Mouse (Mus musculus): ENCODE data around the gene Glis2. TPM values are rescaled to one million over a fixed set of nuclear protein-coding genes. Genes with fewer than 3 reads are reported as not detected.
A peak's percentile ranks its signal among the peaks of the same experiment; 100 is the strongest.

Glis2 gene
- polyA plus RNA-seq, 1 experiment, result 29.6 TPM

DNA sequence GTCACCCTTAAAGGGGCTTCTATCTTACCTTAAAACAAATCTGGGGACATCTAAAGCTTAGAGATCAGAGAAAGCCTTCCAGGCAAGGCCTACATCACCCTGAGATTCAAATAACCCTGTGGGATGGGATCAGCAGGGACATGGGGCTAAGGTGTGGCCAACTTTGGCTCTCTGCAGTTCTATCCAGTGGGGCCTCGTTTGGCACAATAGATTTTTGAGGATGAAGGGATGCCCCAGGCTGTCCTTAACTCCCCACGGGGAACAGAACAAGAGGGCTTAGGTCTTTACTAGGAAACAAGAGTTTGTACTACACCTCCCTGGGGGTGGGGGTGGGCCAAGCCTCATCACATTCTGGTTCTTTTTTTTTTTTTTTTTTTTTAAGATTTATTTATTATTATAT lies 64.8 kb downstream of the Glis2 start:
- Histone ChIP-seq H3K79me2 (ENCODE audit: control insufficient read depth, insufficient read depth) (no peaks in the 10 kb centered on the region), H3K4me3 (no peak overlapping the region), H3ac (ENCODE audit: control insufficient read depth, insufficient read length) (no peak overlapping the region), H3K36me3 (ENCODE audit: control insufficient read depth, insufficient read depth) (peaks cover 6% of the 10 kb centered on the region), H3K27me3 (ENCODE audit: control insufficient read depth, insufficient read depth, insufficient read length) (no peaks in the 10 kb centered on the region), H3K4me2 (ENCODE audit: low read depth) (no peak overlapping the region)
- TF ChIP-seq SRF (IDR thresholded peaks at IDR 0.05; ENCODE audit: control insufficient read depth, insufficient read length, low read depth) (no peak), POLR2AphosphoS2 (IDR thresholded peaks at IDR 0.05; ENCODE audit: insufficient read length, low read depth) (no peak), REST (IDR thresholded peaks at IDR 0.05; ENCODE audit: insufficient read depth, insufficient read length) (no peak)

DNA sequence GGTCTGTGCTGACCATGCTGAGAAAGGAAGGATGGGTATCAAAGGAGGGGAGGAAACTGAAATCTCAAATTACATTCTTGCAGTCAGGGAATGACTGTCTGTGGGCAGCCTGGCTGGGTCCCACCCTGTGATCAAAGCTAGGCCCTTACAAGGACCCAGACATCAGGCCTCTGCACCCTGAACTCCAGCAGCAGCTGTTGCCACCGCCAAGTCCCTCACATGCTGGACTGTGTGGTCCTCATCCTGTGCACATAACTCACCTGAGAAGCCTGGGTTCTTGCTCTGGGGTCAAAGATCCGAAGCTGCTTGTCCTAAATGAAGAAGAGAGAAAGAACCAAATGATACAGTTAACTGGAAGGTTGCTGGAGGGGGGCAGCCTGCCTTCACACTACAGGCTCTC lies 67.1 kb downstream of the Glis2 start:
- Histone ChIP-seq H3K4me3 (no peak overlapping the region), H3K27me3 (ENCODE audit: control insufficient read depth, insufficient read depth, insufficient read length) (no peaks in the 10 kb centered on the region), H3ac (ENCODE audit: control insufficient read depth, insufficient read length) (no peak overlapping the region), H3K36me3 (ENCODE audit: control insufficient read depth, insufficient read depth) (peaks cover 14% of the 10 kb centered on the region), H3K79me2 (ENCODE audit: control insufficient read depth, insufficient read depth) (no peaks in the 10 kb centered on the region), H3K4me2 (ENCODE audit: low read depth) (no peak overlapping the region)
- peak in 2 of 3 experiments; percentile 68 to 82 for TF ChIP-seq MYOD1 (IDR thresholded peaks at IDR 0.05; ENCODE audit: control insufficient read depth in 1 of 3, insufficient read length in 2 of 3, low read depth in 2 of 3)
- no peak for TF ChIP-seq TCF12 (IDR thresholded peaks at IDR 0.05; ENCODE audit: insufficient read depth, poor library complexity, severe bottlenecking)
- TF ChIP-seq E2F4 (IDR thresholded peaks at IDR 0.05; ENCODE audit: insufficient read depth), result no peak
- no peak for TF ChIP-seq USF1 (IDR thresholded peaks at IDR 0.05; ENCODE audit: low read depth)
- TF ChIP-seq MYOG (IDR thresholded peaks at IDR 0.05; ENCODE audit: control insufficient read depth in 1 of 3, insufficient read depth in 1 of 3, insufficient read length in 2 of 3, low read depth in 2 of 3), result peak in 1 of 3 experiments; percentile 68
- TF ChIP-seq POLR2A (IDR thresholded peaks at IDR 0.05; ENCODE audit: insufficient read length, low read depth), result no peak
- TF ChIP-seq TCF3 (IDR thresholded peaks at IDR 0.05; ENCODE audit: insufficient read length, low read depth), result no peak
- TF ChIP-seq POLR2AphosphoS2 (IDR thresholded peaks at IDR 0.05; ENCODE audit: insufficient read length, low read depth), result no peak
- TF ChIP-seq CEBPB (IDR thresholded peaks at IDR 0.05; ENCODE audit: insufficient read depth, poor library complexity, severe bottlenecking), result no peak
- no peak for TF ChIP-seq MAX (IDR thresholded peaks at IDR 0.05; ENCODE audit: low read depth)
- no peak for TF ChIP-seq SRF (IDR thresholded peaks at IDR 0.05; ENCODE audit: control insufficient read depth, insufficient read length, low read depth)
- no peak for TF ChIP-seq REST (IDR thresholded peaks at IDR 0.05; ENCODE audit: insufficient read depth, insufficient read length)

DNA sequence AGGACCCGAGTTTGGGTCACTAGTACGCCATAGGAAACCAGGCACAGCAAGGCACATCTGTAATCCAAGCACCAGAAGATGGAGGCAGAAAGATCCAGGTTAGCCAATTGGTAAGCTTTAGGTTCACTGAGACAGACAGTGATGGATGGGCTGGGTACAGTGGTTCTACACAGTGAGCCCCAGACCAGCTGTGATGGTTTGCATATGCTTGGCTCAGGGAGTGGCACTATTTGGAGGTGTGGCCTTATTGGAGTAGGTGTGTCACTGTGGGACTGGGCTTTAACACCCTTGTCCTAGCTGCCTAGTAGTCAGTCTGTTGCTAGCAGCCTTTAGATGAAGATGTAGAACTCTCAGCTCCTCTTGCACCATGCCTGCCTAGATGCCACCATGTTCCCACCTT lies 69.3 kb downstream of the Glis2 start:
- TF ChIP-seq POLR2A (IDR thresholded peaks at IDR 0.05; ENCODE audit: insufficient read length, low read depth) (no peak), SRF (IDR thresholded peaks at IDR 0.05; ENCODE audit: control insufficient read depth, insufficient read length, low read depth) (no peak), MYOD1 (IDR thresholded peaks at IDR 0.05; ENCODE audit: control insufficient read depth in 1 of 3, insufficient read length in 2 of 3, low read depth in 2 of 3) (no peak), CEBPB (IDR thresholded peaks at IDR 0.05; ENCODE audit: insufficient read depth, poor library complexity, severe bottlenecking) (no peak), USF1 (IDR thresholded peaks at IDR 0.05; ENCODE audit: low read depth) (no peak), MAX (IDR thresholded peaks at IDR 0.05; ENCODE audit: low read depth) (no peak), TCF3 (IDR thresholded peaks at IDR 0.05; ENCODE audit: insufficient read length, low read depth) (no peak), E2F4 (IDR thresholded peaks at IDR 0.05; ENCODE audit: insufficient read depth) (no peak), MYOG (IDR thresholded peaks at IDR 0.05; ENCODE audit: control insufficient read depth in 1 of 3, insufficient read depth in 1 of 3, insufficient read length in 2 of 3, low read depth in 2 of 3) (no peak), REST (IDR thresholded peaks at IDR 0.05; ENCODE audit: insufficient read depth, insufficient read length) (no peak), POLR2AphosphoS2 (IDR thresholded peaks at IDR 0.05; ENCODE audit: insufficient read length, low read depth) (no peak), TCF12 (IDR thresholded peaks at IDR 0.05; ENCODE audit: insufficient read depth, poor library complexity, severe bottlenecking) (no peak)
- no peaks in the 10 kb centered on the region for H3K79me2 ChIP-seq (ENCODE audit: control insufficient read depth, insufficient read depth)
- H3K4me3 ChIP-seq, result no peak overlapping the region
- no peaks in the 10 kb centered on the region for H3K27me3 ChIP-seq (ENCODE audit: control insufficient read depth, insufficient read depth, insufficient read length)
- H3K4me2 ChIP-seq (ENCODE audit: low read depth), result no peak overlapping the region
- peaks cover 14% of the 10 kb centered on the region for H3K36me3 ChIP-seq (ENCODE audit: control insufficient read depth, insufficient read depth)
- H3ac ChIP-seq (ENCODE audit: control insufficient read depth, insufficient read length), result no peak overlapping the region

DNA sequence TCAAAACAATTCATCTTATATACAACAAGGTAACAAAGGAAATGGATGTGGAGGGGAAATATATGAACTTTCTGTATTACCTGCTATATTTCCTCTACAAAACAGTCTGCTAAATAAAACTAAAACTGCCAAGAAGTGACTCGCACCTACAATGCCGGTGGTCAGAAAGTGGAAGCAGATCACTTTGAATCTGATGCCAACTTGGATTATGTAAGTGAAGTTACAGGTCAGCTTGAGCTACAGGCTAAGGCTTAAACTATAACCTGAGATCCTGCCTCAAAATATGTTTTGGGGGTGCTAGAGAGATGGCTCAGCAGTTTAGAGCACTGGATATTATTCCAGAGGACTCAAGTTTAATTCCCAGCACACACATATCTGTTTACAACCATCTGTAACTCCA lies 71.2 kb downstream of the Glis2 start:
- TF ChIP-seq REST (IDR thresholded peaks at IDR 0.05; ENCODE audit: insufficient read depth, insufficient read length) (no peak), MAX (IDR thresholded peaks at IDR 0.05; ENCODE audit: low read depth) (no peak), MYOG (IDR thresholded peaks at IDR 0.05; ENCODE audit: control insufficient read depth in 1 of 3, insufficient read depth in 1 of 3, insufficient read length in 2 of 3, low read depth in 2 of 3) (no peak), POLR2A (IDR thresholded peaks at IDR 0.05; ENCODE audit: insufficient read length, low read depth) (no peak), CEBPB (IDR thresholded peaks at IDR 0.05; ENCODE audit: insufficient read depth, poor library complexity, severe bottlenecking) (no peak), SRF (IDR thresholded peaks at IDR 0.05; ENCODE audit: control insufficient read depth, insufficient read length, low read depth) (no peak)
- Histone ChIP-seq H3K79me2 (ENCODE audit: control insufficient read depth, insufficient read depth) (no peaks in the 10 kb centered on the region), H3K36me3 (ENCODE audit: control insufficient read depth, insufficient read depth) (peaks cover 19% of the 10 kb centered on the region), H3K4me2 (ENCODE audit: low read depth) (no peak overlapping the region), H3K4me3 (no peak overlapping the region), H3ac (ENCODE audit: control insufficient read depth, insufficient read length) (no peak overlapping the region), H3K27me3 (ENCODE audit: control insufficient read depth, insufficient read depth, insufficient read length) (no peaks in the 10 kb centered on the region)

GRCm38 (mm10) chr16:4667190-4667808 lies 72.8 kb downstream of the Glis2 start:
- Histone ChIP-seq H3K36me3 (ENCODE audit: control insufficient read depth, insufficient read depth) (peaks cover 21% of the 10 kb centered on the region), H3ac (ENCODE audit: control insufficient read depth, insufficient read length) (no peak overlapping the region), H3K79me2 (ENCODE audit: control insufficient read depth, insufficient read depth) (no peaks in the 10 kb centered on the region), H3K4me3 (no peak overlapping the region), H3K27me3 (ENCODE audit: control insufficient read depth, insufficient read depth, insufficient read length) (no peaks in the 10 kb centered on the region), H3K4me2 (ENCODE audit: low read depth) (no peak overlapping the region)
- TF ChIP-seq MAX (IDR thresholded peaks at IDR 0.05; ENCODE audit: low read depth) (no peak), E2F4 (IDR thresholded peaks at IDR 0.05; ENCODE audit: insufficient read depth) (no peak), REST (IDR thresholded peaks at IDR 0.05; ENCODE audit: insufficient read depth, insufficient read length) (no peak), USF1 (IDR thresholded peaks at IDR 0.05; ENCODE audit: low read depth) (no peak), MYOD1 (IDR thresholded peaks at IDR 0.05; ENCODE audit: control insufficient read depth in 1 of 3, insufficient read length in 2 of 3, low read depth in 2 of 3) (no peak), MYOG (IDR thresholded peaks at IDR 0.05; ENCODE audit: control insufficient read depth in 1 of 3, insufficient read depth in 1 of 3, insufficient read length in 2 of 3, low read depth in 2 of 3) (no peak), POLR2A (IDR thresholded peaks at IDR 0.05; ENCODE audit: insufficient read length, low read depth) (no peak), CEBPB (IDR thresholded peaks at IDR 0.05; ENCODE audit: insufficient read depth, poor library complexity, severe bottlenecking) (no peak), TCF12 (IDR thresholded peaks at IDR 0.05; ENCODE audit: insufficient read depth, poor library complexity, severe bottlenecking) (no peak), POLR2AphosphoS2 (IDR thresholded peaks at IDR 0.05; ENCODE audit: insufficient read length, low read depth) (no peak)

Data from myocyte (in vitro differentiated cells).